17 mouse cellular contexts compared by ENCODE assay signal in the genomic region with DNA sequence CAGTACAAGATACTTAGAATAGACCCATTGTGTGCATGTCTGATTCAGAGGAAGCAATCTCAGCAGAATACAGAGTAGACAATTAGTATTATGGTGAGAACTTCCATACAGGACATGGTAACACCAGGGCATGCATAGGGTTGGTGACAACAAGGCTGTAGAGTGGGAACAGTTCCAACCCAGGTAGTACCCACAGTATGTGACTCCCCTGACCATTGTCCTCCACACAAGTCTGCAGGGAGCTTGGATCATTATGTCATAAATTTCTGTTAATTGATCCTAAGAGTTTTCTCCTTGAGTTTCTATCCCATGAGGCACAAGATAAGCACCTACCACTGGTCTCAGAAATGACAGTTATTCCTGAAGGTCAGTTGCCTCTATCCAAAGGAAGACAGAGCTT. TPM values are rescaled to one million over a fixed set of nuclear protein-coding genes. Genes with fewer than 3 reads are reported as not detected.
"Had no signal": no experiment of that assay in that cellular context is flagged by ENCODE, and none has a peak within 500 bp of the region (broad histone marks: within the 10 kb centered on the region; RNA-seq: fewer than 3 reads in every experiment).

A gene (plus strand): TSS at position 301 of the 400 bp plus-strand sequence.

- H3K4me3 ChIP-seq: neural tube, embryonic 13.5 days; neural tube, embryonic 15.5 days; stomach, embryonic 15.5 days had no signal

- DNase-seq: retina, postnatal 1 day; right cerebral cortex, adult 18-20 months; right cerebral cortex, postnatal 14 days; right cerebral cortex, postnatal 25 days; right cerebral cortex, postnatal 4 days; spleen, adult 18-20 months; thymus, adult 18-20 months; thymus, adult 2 months; thymus, postnatal 14 days; thymus, postnatal 25 days; thymus, postnatal 36 days; thymus, postnatal 4 days had no signal

- H3K27ac ChIP-seq: neural tube, embryonic 13.5 days; neural tube, embryonic 15.5 days; stomach, embryonic 15.5 days; stomach, postnatal 0 days had no signal

RNA-seq across cellular contexts. Expression of the gene that starts here (rescaled TPM):
- total RNA-seq: neutrophil, adult 5-6 weeks had no signal
